Mouse (Mus musculus): ENCODE data around the gene Taok1.

Taok1 gene

GRCm38 (mm10) chr11:77508068-77509021 is 99.3 kb downstream of the Taok1 start:
- DNase-seq (ENCODE audit: inconsistent ontology term) = peak; percentile 82

GRCm38 (mm10) chr11:77507426-77507825 is 100.2 kb downstream of the Taok1 start:
- no peak for DNase-seq (ENCODE audit: inconsistent ontology term)

- no peak for DNase-seq (ENCODE audit: inconsistent ontology term)
Measured at GRCm38 (mm10) chr11:77506941-77507340, 100.7 kb downstream of the Taok1 start.

GRCm38 (mm10) chr11:77506273-77506672 is 101.3 kb downstream of the Taok1 start:
- no peak for DNase-seq (ENCODE audit: inconsistent ontology term)

- DNase-seq (ENCODE audit: inconsistent ontology term) = no peak
Measured at GRCm38 (mm10) chr11:77505291-77505980, 102.2 kb downstream of the Taok1 start.

- no peak for DNase-seq (ENCODE audit: inconsistent ontology term)
Measured at GRCm38 (mm10) chr11:77504377-77504776, 103.2 kb downstream of the Taok1 start.

GRCm38 (mm10) chr11:77503511-77503910 is 104.1 kb downstream of the Taok1 start:
- DNase-seq (ENCODE audit: inconsistent ontology term) = peak; percentile 62

- no peak for DNase-seq (ENCODE audit: inconsistent ontology term)
Measured at GRCm38 (mm10) chr11:77502481-77502880, 105.1 kb downstream of the Taok1 start.

- DNase-seq (ENCODE audit: inconsistent ontology term) = no peak
Measured at GRCm38 (mm10) chr11:77501971-77502370, 105.6 kb downstream of the Taok1 start.

GRCm38 (mm10) chr11:77501392-77501791 is 106.2 kb downstream of the Taok1 start:
- peak; percentile 63 for DNase-seq (ENCODE audit: inconsistent ontology term)

- DNase-seq (ENCODE audit: inconsistent ontology term) = no peak
Measured at GRCm38 (mm10) chr11:77500361-77501325, 107.0 kb downstream of the Taok1 start.

GRCm38 (mm10) chr11:77499354-77499753 is 108.3 kb downstream of the Taok1 start:
- peak; percentile 31 for DNase-seq (ENCODE audit: inconsistent ontology term)

GRCm38 (mm10) chr11:77498261-77499139 is 109.1 kb downstream of the Taok1 start:
- DNase-seq (ENCODE audit: inconsistent ontology term) = no peak

GRCm38 (mm10) chr11:77497851-77498250 is 109.8 kb downstream of the Taok1 start:
- peak; percentile 58 for DNase-seq (ENCODE audit: inconsistent ontology term)

GRCm38 (mm10) chr11:77497341-77497756 is 110.3 kb downstream of the Taok1 start:
- no peak for DNase-seq (ENCODE audit: inconsistent ontology term)

GRCm38 (mm10) chr11:77495507-77495906 is 112.1 kb downstream of the Taok1 start:
- no peak for DNase-seq (ENCODE audit: inconsistent ontology term)

GRCm38 (mm10) chr11:77494782-77495181 is 112.8 kb downstream of the Taok1 start:
- DNase-seq (ENCODE audit: inconsistent ontology term) = no peak

GRCm38 (mm10) chr11:77494344-77494676 is 113.3 kb downstream of the Taok1 start:
- DNase-seq (ENCODE audit: inconsistent ontology term) = no peak

GRCm38 (mm10) chr11:77493512-77494343 is 113.9 kb downstream of the Taok1 start, which contains the start of gene Git1:
TSS of gene Git1 (plus strand) at chr11:77493562.
- DNase-seq (ENCODE audit: inconsistent ontology term) = peak; percentile 51

GRCm38 (mm10) chr11:77492911-77493332 is 114.7 kb downstream of the Taok1 start:
- DNase-seq (ENCODE audit: inconsistent ontology term) = peak; percentile 96

Data from Muller cell, postnatal 12 days (primary cell).